Mouse (Mus musculus): ENCODE data around the gene Gast. TPM values are rescaled to one million over a fixed set of nuclear protein-coding genes. Genes with fewer than 3 reads are reported as not detected.
"Not testable (repeated sequence)": the region's sequence is repeated elsewhere in the genome, so short reads cannot be mapped to it uniquely, and the experiment has no call there.

Gene Gast
- polyA plus RNA-seq, 1 experiment from 2014 or later, result 1.3 TPM

DNA sequence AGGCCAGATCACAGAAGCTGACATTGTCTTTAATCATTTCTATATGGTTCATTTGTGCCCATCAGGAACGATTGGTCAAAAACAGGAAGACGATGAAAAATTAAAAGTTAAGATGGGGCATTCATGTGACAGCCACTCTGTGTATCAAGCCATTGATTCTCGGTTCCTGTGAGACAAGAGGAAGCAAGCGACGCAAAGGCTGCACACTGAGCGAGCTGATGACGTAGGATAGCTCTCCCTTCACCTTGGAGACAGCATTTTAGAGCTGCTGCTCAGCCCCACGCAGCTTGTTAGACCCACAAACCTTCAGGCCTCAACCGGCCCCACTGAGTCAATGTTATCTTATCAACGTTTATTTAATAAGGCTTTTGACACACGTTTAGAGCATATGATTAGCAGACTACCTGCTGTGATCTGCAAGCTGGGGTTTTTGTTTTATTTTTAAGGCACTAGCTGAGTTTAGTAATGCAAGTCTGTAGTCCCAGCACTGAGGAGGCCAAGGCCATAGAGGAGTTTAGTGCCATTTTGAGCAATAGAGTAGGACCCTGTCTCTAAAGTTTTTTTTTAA, 9.1 kb upstream of the Gast start:
- Histone ChIP-seq H3K36me3 (ENCODE audit: control insufficient read depth, insufficient read depth, low read length) (peaks cover 20% of the 10 kb centered on the region), H3K27ac (replicated peaks; ENCODE audit: low read depth, low read length) (no peak overlapping the region), H3K9me3 (ENCODE audit: control insufficient read depth, low read length) (no peaks in the 10 kb centered on the region), H3K9ac (replicated peaks; ENCODE audit: low read length) (no peak overlapping the region), H3K4me1 (ENCODE audit: control insufficient read depth, insufficient read depth, low read length) (peaks cover 7% of the 10 kb centered on the region), H3K27me3 (ENCODE audit: control insufficient read depth, insufficient read depth, low read length) (no peaks in the 10 kb centered on the region), H3K4me2 (ENCODE audit: low read length) (no peak overlapping the region), H3K4me3 (replicated peaks; ENCODE audit: low read depth, low read length) (no peak overlapping the region)
- no peak for ATAC-seq (ENCODE audit: low FRiP score, low TSS enrichment)
- 61% methylated on average over 11 of the region's 11 CpGs for WGBS
- no peak for DNase-seq

DNA sequence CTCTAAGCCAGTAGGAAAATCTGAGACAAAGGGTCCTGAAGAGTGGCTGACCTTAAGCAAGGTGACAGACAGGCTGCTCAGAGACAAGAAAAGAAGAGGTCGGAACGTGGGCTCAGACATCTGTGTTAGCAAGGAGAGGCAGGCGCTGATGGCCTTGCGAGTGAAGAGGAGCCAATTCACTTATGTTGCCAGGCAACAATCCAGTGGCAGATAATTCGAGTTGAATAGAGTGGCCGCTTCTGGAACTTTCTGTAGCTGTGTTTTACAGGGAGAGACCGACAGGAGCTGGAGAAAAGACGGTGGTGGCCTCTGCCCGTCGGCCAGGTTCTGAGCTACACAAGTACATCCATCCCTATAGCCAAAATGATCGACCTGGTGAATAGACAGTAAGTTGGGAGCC, 6.9 kb upstream of the Gast start:
- WGBS, result 50% methylated on average over 11 of the region's 11 CpGs
- Histone ChIP-seq H3K27ac (replicated peaks; ENCODE audit: low read depth, low read length) (peak overlapping the region; percentile 58; the same call in 1 of the 2 replicates), H3K4me2 (ENCODE audit: low read length) (no peak overlapping the region), H3K27me3 (ENCODE audit: control insufficient read depth, insufficient read depth, low read length) (no peaks in the 10 kb centered on the region), H3K4me1 (ENCODE audit: control insufficient read depth, insufficient read depth, low read length) (peaks cover 14% of the 10 kb centered on the region), H3K36me3 (ENCODE audit: control insufficient read depth, insufficient read depth, low read length) (peaks cover 7% of the 10 kb centered on the region), H3K4me3 (replicated peaks; ENCODE audit: low read depth, low read length) (no peak overlapping the region), H3K9me3 (ENCODE audit: control insufficient read depth, low read length) (no peaks in the 10 kb centered on the region), H3K9ac (replicated peaks; ENCODE audit: low read length) (no peak overlapping the region)
- DNase-seq (no peak), ATAC-seq (ENCODE audit: low FRiP score, low TSS enrichment) (no peak)

DNA sequence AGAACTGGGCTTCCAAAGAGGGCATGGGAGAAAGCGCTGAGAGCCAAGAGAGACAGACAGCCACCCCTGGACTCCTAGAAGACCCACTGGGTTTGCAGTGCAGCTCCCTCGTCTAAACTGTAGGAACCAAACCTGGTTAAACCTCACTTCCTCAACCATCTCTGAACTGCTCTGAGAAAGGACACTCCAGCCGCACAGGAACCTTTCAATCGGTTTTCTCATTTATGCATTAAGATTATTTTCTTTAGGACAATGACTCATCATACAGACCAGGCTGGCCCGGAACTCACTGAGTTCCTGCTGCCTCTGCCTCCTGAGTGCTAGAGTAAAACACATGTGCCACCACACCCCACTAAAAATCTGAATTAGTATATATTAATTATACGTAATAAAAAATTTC, 6.4 kb upstream of the Gast start:
- Histone ChIP-seq H3K4me3 (replicated peaks; ENCODE audit: low read depth, low read length) (no peak overlapping the region), H3K9ac (replicated peaks; ENCODE audit: low read length) (no peak overlapping the region), H3K27me3 (ENCODE audit: control insufficient read depth, insufficient read depth, low read length) (no peaks in the 10 kb centered on the region), H3K36me3 (ENCODE audit: control insufficient read depth, insufficient read depth, low read length) (peaks cover 3% of the 10 kb centered on the region), H3K4me1 (ENCODE audit: control insufficient read depth, insufficient read depth, low read length) (peaks cover 16% of the 10 kb centered on the region), H3K4me2 (ENCODE audit: low read length) (no peak overlapping the region), H3K9me3 (ENCODE audit: control insufficient read depth, low read length) (no peaks in the 10 kb centered on the region), H3K27ac (replicated peaks; ENCODE audit: low read depth, low read length) (peak overlapping the region; percentile 33; the same call in 1 of the 2 replicates)
- no peak for DNase-seq
- 86% methylated on average over 6 of the region's 6 CpGs for WGBS
- ATAC-seq (ENCODE audit: low FRiP score, low TSS enrichment), result no peak

DNA sequence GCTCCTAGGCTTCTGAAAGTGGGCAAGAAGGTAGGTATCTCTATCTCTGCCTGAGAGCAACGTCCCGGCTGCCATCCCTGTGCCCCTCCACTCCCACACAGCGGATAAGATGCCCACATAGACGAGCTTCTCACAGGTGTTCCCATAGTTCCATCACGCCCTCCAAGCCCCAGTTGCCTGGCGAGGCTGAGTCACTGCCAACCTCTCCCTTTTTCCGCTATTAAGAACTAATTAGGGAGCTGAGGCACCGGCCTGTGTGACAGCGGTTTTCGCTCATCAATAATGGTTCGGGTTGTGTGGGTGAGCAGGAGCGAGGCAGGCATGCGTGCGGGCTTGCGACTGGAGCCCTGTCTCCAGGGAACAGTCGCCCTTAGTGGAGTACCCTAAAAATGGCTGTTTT, 4.0 kb upstream of the Gast start:
- no peak overlapping the region for H3K9ac ChIP-seq (replicated peaks; ENCODE audit: low read length)
- no peaks in the 10 kb centered on the region for H3K36me3 ChIP-seq (ENCODE audit: control insufficient read depth, insufficient read depth, low read length)
- no peak overlapping the region for H3K4me3 ChIP-seq (replicated peaks; ENCODE audit: low read depth, low read length)
- ATAC-seq (ENCODE audit: low FRiP score, low TSS enrichment) (no peak), DNase-seq (no peak)
- peaks cover 31% of the 10 kb centered on the region for H3K4me1 ChIP-seq (ENCODE audit: control insufficient read depth, insufficient read depth, low read length)
- H3K4me2 ChIP-seq (ENCODE audit: low read length), result no peak overlapping the region
- no peaks in the 10 kb centered on the region for H3K27me3 ChIP-seq (ENCODE audit: control insufficient read depth, insufficient read depth, low read length)
- H3K27ac ChIP-seq (replicated peaks; ENCODE audit: low read depth, low read length), result no peak overlapping the region
- WGBS, result 56% methylated on average over 16 of the region's 16 CpGs
- H3K9me3 ChIP-seq (ENCODE audit: control insufficient read depth, low read length), result no peaks in the 10 kb centered on the region

DNA sequence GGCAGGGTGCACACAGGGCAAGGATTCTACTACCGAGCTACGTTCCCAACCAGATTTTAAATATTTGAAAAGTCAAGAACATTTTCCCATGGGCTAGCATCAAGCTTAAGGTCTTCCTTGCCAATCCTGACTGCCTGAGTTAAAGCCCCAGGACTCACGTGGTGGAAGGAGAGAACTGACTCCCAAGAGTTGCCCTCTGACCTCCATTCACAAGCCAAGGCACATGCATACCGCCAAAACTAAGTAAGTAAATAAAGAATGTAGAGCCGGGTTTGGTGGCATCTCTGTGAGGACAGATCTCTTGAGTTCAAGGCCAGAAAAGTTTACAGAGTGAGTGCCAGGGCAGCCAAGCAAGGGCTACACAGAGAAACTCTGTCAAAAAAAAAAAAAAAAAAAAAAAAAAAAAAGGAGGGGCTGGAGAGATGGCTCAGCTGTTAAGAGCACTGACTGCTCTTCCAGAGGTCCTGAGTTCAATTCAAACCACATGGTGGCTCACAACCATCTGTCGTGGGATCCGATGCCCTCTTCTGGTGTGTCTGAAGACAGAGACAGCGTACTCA, 3.3 kb upstream of the Gast start:
- not testable (repeated sequence) for H3K4me3 ChIP-seq (replicated peaks; ENCODE audit: low read depth, low read length); H3K9me3 ChIP-seq (ENCODE audit: control insufficient read depth, low read length); H3K36me3 ChIP-seq (ENCODE audit: control insufficient read depth, insufficient read depth, low read length); DNase-seq; H3K27ac ChIP-seq (replicated peaks; ENCODE audit: low read depth, low read length); H3K27me3 ChIP-seq (ENCODE audit: control insufficient read depth, insufficient read depth, low read length); ATAC-seq (ENCODE audit: low FRiP score, low TSS enrichment); H3K9ac ChIP-seq (replicated peaks; ENCODE audit: low read length); H3K4me2 ChIP-seq (ENCODE audit: low read length)
- WGBS, result 62% methylated on average over 8 of the region's 8 CpGs
- peaks cover 34% of the 10 kb centered on the region for H3K4me1 ChIP-seq (ENCODE audit: control insufficient read depth, insufficient read depth, low read length)

DNA sequence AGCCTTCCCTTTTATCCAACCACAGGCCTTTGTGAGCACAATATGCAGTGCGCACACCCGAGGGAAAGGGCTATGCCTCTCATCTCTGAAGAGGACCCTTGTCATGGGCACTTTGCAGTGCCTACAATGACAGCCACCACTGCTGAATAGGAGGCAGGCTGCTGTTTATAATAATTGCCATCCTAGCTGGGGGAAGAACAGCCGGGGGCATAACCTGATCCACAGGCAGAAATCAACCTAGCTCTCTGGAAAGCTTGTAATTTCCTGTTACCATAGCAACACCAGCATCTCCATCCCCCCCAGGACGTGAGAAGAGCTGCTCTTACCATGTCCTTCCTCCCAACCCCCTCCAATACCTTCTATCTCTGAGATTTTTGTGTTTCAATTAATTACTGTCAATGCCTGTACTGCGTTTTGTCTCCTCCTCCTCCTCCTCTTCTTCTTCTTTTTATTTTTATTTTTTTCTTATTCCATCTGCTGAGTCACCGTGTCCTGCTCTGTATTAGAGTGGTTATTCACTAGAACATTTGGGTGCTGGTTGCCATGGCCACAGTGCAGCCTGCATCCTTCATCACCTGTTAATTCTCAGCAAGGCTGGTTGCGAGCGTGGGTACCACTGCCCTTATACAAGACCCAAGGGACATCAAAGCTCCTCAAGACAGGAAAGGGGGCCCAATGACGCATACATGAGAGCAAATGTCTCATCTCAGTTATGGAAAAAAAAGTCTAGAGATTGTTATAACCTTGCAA, 1.3 kb upstream of the Gast start:
- H3K9ac ChIP-seq (replicated peaks; ENCODE audit: low read length), result no peak overlapping the region
- no peaks in the 10 kb centered on the region for H3K9me3 ChIP-seq (ENCODE audit: control insufficient read depth, low read length)
- peak; percentile 90 for DNase-seq
- H3K27me3 ChIP-seq (ENCODE audit: control insufficient read depth, insufficient read depth, low read length), result no peaks in the 10 kb centered on the region
- peaks cover 43% of the 10 kb centered on the region for H3K4me1 ChIP-seq (ENCODE audit: control insufficient read depth, insufficient read depth, low read length)
- H3K4me2 ChIP-seq (ENCODE audit: low read length), result peak overlapping the region; percentile 33
- peak; percentile 77 for ATAC-seq (ENCODE audit: low FRiP score, low TSS enrichment)
- H3K36me3 ChIP-seq (ENCODE audit: control insufficient read depth, insufficient read depth, low read length), result no peaks in the 10 kb centered on the region
- no peak overlapping the region for H3K4me3 ChIP-seq (replicated peaks; ENCODE audit: low read depth, low read length)
- peak overlapping the region; percentile 80 for H3K27ac ChIP-seq (replicated peaks; ENCODE audit: low read depth, low read length)
- WGBS, result 26% methylated on average over 9 of the region's 9 CpGs

DNA sequence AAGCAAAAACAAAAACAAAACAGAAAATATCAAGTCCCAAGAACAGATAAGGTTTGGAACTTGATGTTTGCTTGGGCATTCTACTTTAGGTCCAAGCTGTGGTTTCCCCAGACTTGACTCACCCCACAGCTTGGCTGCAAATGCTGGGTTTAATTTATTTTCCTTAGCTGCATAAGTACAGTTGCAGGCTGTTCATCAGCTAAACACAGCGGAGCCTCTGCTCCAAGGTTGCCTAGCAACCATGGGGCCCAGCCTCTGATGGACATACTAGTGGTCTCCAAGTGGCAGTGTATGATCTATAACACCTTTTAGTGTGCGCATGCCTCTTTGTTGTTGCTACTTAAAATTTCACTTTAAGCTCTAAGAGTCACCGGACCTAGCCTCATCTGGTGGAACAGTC, 1.5 kb downstream of the Gast start:
- DNase-seq (peak; percentile 84), ATAC-seq (ENCODE audit: low FRiP score, low TSS enrichment) (no peak)
- Histone ChIP-seq H3K9me3 (ENCODE audit: control insufficient read depth, low read length) (no peaks in the 10 kb centered on the region), H3K4me3 (replicated peaks; ENCODE audit: low read depth, low read length) (no peak overlapping the region), H3K36me3 (ENCODE audit: control insufficient read depth, insufficient read depth, low read length) (no peaks in the 10 kb centered on the region), H3K9ac (replicated peaks; ENCODE audit: low read length) (no peak overlapping the region), H3K27me3 (ENCODE audit: control insufficient read depth, insufficient read depth, low read length) (no peaks in the 10 kb centered on the region), H3K4me2 (ENCODE audit: low read length) (no peak overlapping the region), H3K27ac (replicated peaks; ENCODE audit: low read depth, low read length) (peak overlapping the region; percentile 73), H3K4me1 (ENCODE audit: control insufficient read depth, insufficient read depth, low read length) (peaks cover 35% of the 10 kb centered on the region)
- 30% methylated on average over 3 of the region's 3 CpGs for WGBS

DNA sequence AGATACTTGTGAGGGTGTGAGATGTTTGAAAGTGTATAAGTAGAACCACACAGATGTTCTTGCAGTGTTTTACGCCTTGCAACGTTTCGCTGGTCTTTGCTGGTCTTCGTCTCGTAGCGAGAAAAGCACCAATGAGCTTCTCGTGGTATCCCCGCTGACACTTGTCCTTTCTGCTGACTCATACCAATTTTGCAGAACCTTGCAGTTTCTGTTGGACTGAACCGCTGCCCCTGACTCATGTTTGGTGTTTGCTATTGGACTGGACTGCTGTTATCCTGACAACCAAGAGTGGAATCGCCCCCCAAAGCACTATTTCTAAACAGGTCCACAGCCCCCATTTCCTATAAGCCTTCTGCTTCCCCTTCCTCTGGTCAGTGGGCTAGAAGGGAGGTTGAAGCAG, 10.1 kb downstream of the Gast start:
- Histone ChIP-seq H3K4me2 (ENCODE audit: low read length) (no peak overlapping the region), H3K27ac (replicated peaks; ENCODE audit: low read depth, low read length) (no peak overlapping the region), H3K9me3 (ENCODE audit: control insufficient read depth, low read length) (no peaks in the 10 kb centered on the region), H3K4me3 (replicated peaks; ENCODE audit: low read depth, low read length) (no peak overlapping the region), H3K9ac (replicated peaks; ENCODE audit: low read length) (no peak overlapping the region), H3K4me1 (ENCODE audit: control insufficient read depth, insufficient read depth, low read length) (no peaks in the 10 kb centered on the region), H3K27me3 (ENCODE audit: control insufficient read depth, insufficient read depth, low read length) (no peaks in the 10 kb centered on the region), H3K36me3 (ENCODE audit: control insufficient read depth, insufficient read depth, low read length) (0 out of 2 replicates have a peak, but pooled peaks cover 12% of the 10 kb centered on the region)
- no peak for ATAC-seq (ENCODE audit: low FRiP score, low TSS enrichment)
- DNase-seq, result no peak
- WGBS, result 91% methylated on average over 10 of the region's 10 CpGs
